In genomic region chr5:24351278-24351677, GRCm38 (mm10) we compare ENCODE assay signal across 8 mouse cellular contexts. TPM values are rescaled to one million over a fixed set of nuclear protein-coding genes. Genes with fewer than 3 reads are reported as not detected.
A peak's percentile ranks its signal among the peaks of the same experiment; 100 is the strongest.
DNase-seq lines count a peak whose midpoint lies in the region; ATAC-seq lines count a peak whose summit lies in the region.

Kcnh2 (minus strand) TSS chr5:24351604.

- H3K4me2 ChIP-seq in lung, embryonic 15.5 days, result peak within 1 kb of the TSS; percentile 98
- peak within 1 kb of the TSS; percentile 99 for H3K4me2 ChIP-seq in embryonic facial prominence, embryonic 12.5 days (replicated peaks)
- peak within 1 kb of the TSS; percentile 88 for H3K4me2 ChIP-seq in liver, embryonic 11.5 days

- DNase-seq in lung, postnatal 36 days, result no peak
- DNase-seq in heart, postnatal 4 days, result peak; percentile 38
- DNase-seq in liver, embryonic 11.5 days (ENCODE audit: low spot score), result no peak
- DNase-seq in urinary bladder, postnatal 25 days (ENCODE audit: low spot score), result no peak
- DNase-seq in cerebellum, postnatal 4 days (ENCODE audit: low spot score in 2 of 2), result no peak
- no peak for DNase-seq in cerebellum, postnatal 25 days

- H3K4me3 ChIP-seq in lung, embryonic 15.5 days, result peak within 1 kb of the TSS; percentile 66
- H3K4me3 ChIP-seq in embryonic facial prominence, embryonic 12.5 days, result peak within 1 kb of the TSS; percentile 63
- peak within 1 kb of the TSS; percentile 63 for H3K4me3 ChIP-seq in liver, embryonic 11.5 days (ENCODE audit: low read depth, low read length)

- WGBS in lung, embryonic 15.5 days, result under 1% methylated on average over 29 of the region's 53 CpGs
- WGBS in embryonic facial prominence, embryonic 12.5 days, result under 1% methylated on average over 23 of the region's 53 CpGs
- 0% methylated on average over 44 of the region's 53 CpGs for WGBS in liver, embryonic 11.5 days

- H3K36me3 ChIP-seq in lung, embryonic 15.5 days, result no peaks in the 10 kb centered on the region
- no peaks in the 10 kb centered on the region for H3K36me3 ChIP-seq in embryonic facial prominence, embryonic 12.5 days
- H3K36me3 ChIP-seq in liver, embryonic 11.5 days (ENCODE audit: control insufficient read depth, insufficient read depth, low read length), result no peaks in the 10 kb centered on the region

- peak within 1 kb of the TSS; percentile 50 for H3K9ac ChIP-seq in lung, embryonic 15.5 days
- peak within 1 kb of the TSS; percentile 66 for H3K9ac ChIP-seq in embryonic facial prominence, embryonic 12.5 days
- H3K9ac ChIP-seq in liver, embryonic 11.5 days (ENCODE audit: low read depth, low read length), result peak within 1 kb of the TSS; percentile 59

- peaks cover 59% of the 10 kb centered on the region for H3K4me1 ChIP-seq in lung, embryonic 15.5 days
- H3K4me1 ChIP-seq in embryonic facial prominence, embryonic 12.5 days, result peaks cover 28% of the 10 kb centered on the region
- peaks cover 34% of the 10 kb centered on the region for H3K4me1 ChIP-seq in liver, embryonic 11.5 days (replicated peaks; ENCODE audit: control insufficient read depth, insufficient read depth, low read length)

- peak within 1 kb of the TSS; percentile 92 for H3K27ac ChIP-seq in lung, embryonic 15.5 days
- peak within 1 kb of the TSS; percentile 81 for H3K27ac ChIP-seq in embryonic facial prominence, embryonic 12.5 days
- H3K27ac ChIP-seq in liver, embryonic 11.5 days (ENCODE audit: low read depth, low read length), result peak within 1 kb of the TSS; percentile 49; the same call in 1 of the 2 replicates

- H3K9me3 ChIP-seq in lung, embryonic 15.5 days, result no peaks in the 10 kb centered on the region
- no peaks in the 10 kb centered on the region for H3K9me3 ChIP-seq in embryonic facial prominence, embryonic 12.5 days
- no peaks in the 10 kb centered on the region for H3K9me3 ChIP-seq in liver, embryonic 11.5 days (ENCODE audit: control insufficient read depth, low read length)

- ATAC-seq in lung, embryonic 15.5 days (ENCODE audit: borderline replicate concordance, extremely low read depth, low FRiP score, low TSS enrichment), result peak; percentile 13
- ATAC-seq in embryonic facial prominence, embryonic 12.5 days (ENCODE audit: insufficient number of reproducible peaks, insufficient read depth, low FRiP score, low TSS enrichment), result peak; percentile 12; the same call in 1 of the 2 replicates
- 0 out of 2 replicates have a peak, but pooled peaks have one; percentile 6 for ATAC-seq in liver, embryonic 11.5 days (replicated peaks; ENCODE audit: low FRiP score)

- peaks cover 59% of the 10 kb centered on the region for H3K27me3 ChIP-seq in lung, embryonic 15.5 days
- peaks cover 73% of the 10 kb centered on the region for H3K27me3 ChIP-seq in embryonic facial prominence, embryonic 12.5 days
- H3K27me3 ChIP-seq in liver, embryonic 11.5 days (replicated peaks; ENCODE audit: control insufficient read depth, insufficient read depth, low read length), result peaks cover 78% of the 10 kb centered on the region

RNA-seq across cellular contexts. Expression of gene Kcnh2, which starts in this region (rescaled TPM):
- polyA plus RNA-seq in lung, embryonic 15.5 days (2015; fragmentation: Nextera tagmentation; extraction: Ambion mirVana), result 6.0 and 7.0 TPM in 2 replicates
- polyA plus RNA-seq in embryonic facial prominence, embryonic 12.5 days (2016; fragmentation: Nextera tagmentation; extraction: Ambion mirVana), result 4.5 and 5.2 TPM in 2 replicates
- total RNA-seq in heart, postnatal 4 days (2021), result 100 to 1,000 TPM; 108 to 118 TPM
- polyA plus RNA-seq in liver, embryonic 11.5 days (2014; fragmentation: Nextera tagmentation; extraction: Ambion mirVana), result 2.5 and 3.8 TPM in 2 replicates
